19 mouse cellular contexts compared by ENCODE assay signal in genomic region chr10:102931445-102931844, GRCm38 (mm10).
"Had no signal": no experiment of that assay in that cellular context is flagged by ENCODE, and none has a peak within 500 bp of the region (broad histone marks: within the 10 kb centered on the region; RNA-seq: fewer than 3 reads in every experiment).

No protein-coding gene starts in this region.

- H3K36me3 ChIP-seq: limb, embryonic 10.5 days; limb, embryonic 13.5 days; midbrain, embryonic 12.5 days; midbrain, embryonic 15.5 days; neural tube, embryonic 12.5 days; neural tube, embryonic 15.5 days had no signal

- H3K4me3 ChIP-seq: layer of hippocampus, adult 2 months; limb, embryonic 10.5 days; limb, embryonic 13.5 days; midbrain, embryonic 12.5 days; midbrain, embryonic 15.5 days; neural tube, embryonic 12.5 days; neural tube, embryonic 15.5 days had no signal

- DNase-seq: kidney, adult 11 months; kidney, adult 9 months; kidney, postnatal 14 days; kidney, postnatal 4 days; layer of hippocampus, adult 9-11 months; lung, embryonic 14.5 days; right cerebral cortex, adult 18-20 months; right cerebral cortex, postnatal 14 days; thymus, adult 18-20 months; thymus, postnatal 36 days had no signal

- H3K4me1 ChIP-seq: limb, embryonic 10.5 days; limb, embryonic 13.5 days; midbrain, embryonic 12.5 days; midbrain, embryonic 15.5 days; neural tube, embryonic 12.5 days; neural tube, embryonic 15.5 days had no signal

- H3K27ac ChIP-seq: layer of hippocampus, adult 2 months; limb, embryonic 10.5 days; limb, embryonic 13.5 days; macrophage; midbrain, embryonic 12.5 days; midbrain, embryonic 15.5 days; neural tube, embryonic 12.5 days; neural tube, embryonic 15.5 days had no signal

- H3K27me3 ChIP-seq: limb, embryonic 13.5 days; midbrain, embryonic 12.5 days; midbrain, embryonic 15.5 days; neural tube, embryonic 12.5 days; neural tube, embryonic 15.5 days had no signal

- H3K9ac ChIP-seq: limb, embryonic 13.5 days; lung, embryonic 14.5 days; midbrain, embryonic 12.5 days; midbrain, embryonic 15.5 days; neural tube, embryonic 12.5 days; neural tube, embryonic 15.5 days had no signal

- H3K4me2 ChIP-seq: limb, embryonic 13.5 days; lung, embryonic 14.5 days; midbrain, embryonic 12.5 days; midbrain, embryonic 15.5 days; neural tube, embryonic 12.5 days; neural tube, embryonic 15.5 days had no signal

- ATAC-seq: lung, postnatal 0 days; midbrain, embryonic 15.5 days had no signal

- H3K9me3 ChIP-seq: limb, embryonic 10.5 days; limb, embryonic 13.5 days; midbrain, embryonic 12.5 days; midbrain, embryonic 15.5 days; neural tube, embryonic 12.5 days; neural tube, embryonic 15.5 days had no signal
